Mouse (Mus musculus): ENCODE measurements around the gene Lag3.
A peak's percentile ranks its signal among the peaks of the same experiment; 100 is the strongest.

Lag3 gene

DNA sequence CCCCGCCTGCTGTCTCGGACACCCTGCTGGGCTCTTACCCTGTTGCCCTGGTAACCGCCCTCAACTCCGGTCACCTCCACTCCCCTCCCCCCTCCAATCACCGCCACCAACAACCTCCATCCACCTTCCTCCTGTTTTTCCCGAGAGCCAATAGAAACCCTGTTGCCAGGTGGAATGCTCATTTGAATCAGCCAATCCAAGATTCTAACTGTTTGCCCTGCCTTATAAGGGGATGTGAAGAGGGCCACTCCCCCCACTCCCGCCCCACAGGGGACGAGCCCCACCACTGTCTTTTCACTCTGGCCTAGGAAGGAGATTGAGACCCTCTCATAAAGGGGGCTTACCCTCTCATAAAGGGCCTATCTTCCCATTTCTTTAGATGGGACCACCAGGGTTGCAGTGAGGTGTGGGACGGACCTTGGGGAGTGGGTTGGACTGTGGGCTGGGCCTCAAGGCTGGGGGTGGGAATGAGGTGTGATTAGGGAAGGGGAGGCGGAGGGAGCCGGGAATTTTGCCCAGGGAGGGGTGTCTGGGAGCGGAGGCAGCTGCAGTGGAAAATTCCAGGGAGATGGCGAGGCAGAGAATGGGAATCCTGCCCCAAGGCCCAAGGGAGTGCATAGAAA, 8.3 kb upstream of the Lag3 start, which contains the start of gene Ptms:
Gene Ptms, minus strand, starts transcription at position 409 of the 623 bp plus-strand sequence.
- no peak for DNase-seq (ENCODE audit: low spot score)

DNA sequence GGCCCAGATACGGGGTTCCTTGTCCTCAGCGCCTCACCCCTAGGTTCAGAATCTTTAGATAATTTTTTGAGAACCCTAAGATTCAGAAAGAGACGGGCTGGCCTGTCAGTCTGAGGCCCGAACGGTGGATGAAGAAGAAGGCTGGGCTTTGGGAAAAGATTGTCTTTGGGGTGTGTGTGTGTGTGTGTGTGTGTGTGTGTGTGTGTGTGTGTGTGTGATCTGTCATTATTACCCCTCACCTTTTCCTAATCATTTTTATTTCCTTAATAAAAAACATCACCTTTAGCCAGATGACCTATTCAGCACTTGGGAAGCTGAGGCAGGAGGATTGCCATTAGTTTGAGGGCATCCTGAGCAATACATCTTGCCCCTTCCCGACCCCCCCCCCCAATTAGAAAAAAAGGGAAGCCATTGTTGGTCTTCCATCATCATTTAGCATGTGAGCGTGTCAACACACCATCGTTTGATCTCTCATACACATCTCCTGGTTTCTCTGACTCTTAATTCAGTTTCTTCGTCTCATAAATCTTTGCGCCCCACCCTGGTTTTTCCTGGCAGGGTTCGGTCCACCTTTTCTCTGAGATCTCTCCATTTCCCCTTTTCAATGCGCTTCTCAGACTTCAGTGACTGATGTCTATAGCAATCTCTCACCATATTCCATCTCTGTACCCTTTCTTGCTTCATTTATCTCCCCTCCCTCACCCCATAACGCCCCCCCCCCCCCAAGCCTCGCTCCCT, 7.6 kb upstream of the Lag3 start:
- DNase-seq (ENCODE audit: low spot score) = no peak

- no peak for DNase-seq (ENCODE audit: low spot score)
These were observed 6.8 kb upstream of the Lag3 start for GRCm38 (mm10) chr6:124918331-124918690.

- DNase-seq (ENCODE audit: low spot score) = no peak
These were observed 6.2 kb upstream of the Lag3 start for GRCm38 (mm10) chr6:124917518-124918330.

- DNase-seq (ENCODE audit: low spot score) = peak; percentile 82
These were observed 5.4 kb upstream of the Lag3 start for GRCm38 (mm10) chr6:124916695-124917517.

- peak; percentile 40 for DNase-seq (ENCODE audit: low spot score)
These were observed 4.6 kb upstream of the Lag3 start for GRCm38 (mm10) chr6:124915942-124916694.

- DNase-seq (ENCODE audit: low spot score) = no peak
These were observed 3.8 kb upstream of the Lag3 start for GRCm38 (mm10) chr6:124915160-124915941.

GRCm38 (mm10) chr6:124914511-124914910, 3.0 kb upstream of the Lag3 start:
- DNase-seq (ENCODE audit: low spot score) = no peak

DNA sequence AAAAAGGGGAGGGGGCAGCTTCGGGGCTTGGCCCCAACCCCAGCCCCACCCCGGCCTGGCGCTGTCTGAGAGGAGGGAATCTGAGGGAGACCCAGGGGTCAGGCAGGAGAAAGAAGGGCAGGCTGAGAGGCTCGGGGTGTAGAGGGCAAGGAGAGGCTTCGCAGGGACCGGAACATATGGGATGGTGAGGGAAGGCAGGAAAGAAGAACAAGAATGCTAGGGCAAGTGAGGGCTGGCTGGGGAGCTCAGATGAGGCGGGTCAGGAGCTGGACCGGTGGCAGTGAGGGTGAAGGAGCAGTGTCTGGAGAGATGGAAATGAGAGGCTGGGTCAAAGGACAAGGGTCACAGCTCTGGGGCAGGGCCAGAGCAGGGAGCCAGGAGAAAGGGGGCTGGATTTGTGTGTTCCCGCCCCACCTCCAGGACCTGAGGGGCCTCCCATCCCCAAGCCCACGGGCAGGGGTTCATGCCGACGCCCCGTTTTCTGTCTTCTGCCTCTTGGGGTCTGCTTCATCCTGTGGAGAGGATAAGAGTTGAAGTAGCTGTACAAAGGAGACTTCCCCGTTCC, 2.3 kb upstream of the Lag3 start:
- no peak for DNase-seq (ENCODE audit: low spot score)

DNA sequence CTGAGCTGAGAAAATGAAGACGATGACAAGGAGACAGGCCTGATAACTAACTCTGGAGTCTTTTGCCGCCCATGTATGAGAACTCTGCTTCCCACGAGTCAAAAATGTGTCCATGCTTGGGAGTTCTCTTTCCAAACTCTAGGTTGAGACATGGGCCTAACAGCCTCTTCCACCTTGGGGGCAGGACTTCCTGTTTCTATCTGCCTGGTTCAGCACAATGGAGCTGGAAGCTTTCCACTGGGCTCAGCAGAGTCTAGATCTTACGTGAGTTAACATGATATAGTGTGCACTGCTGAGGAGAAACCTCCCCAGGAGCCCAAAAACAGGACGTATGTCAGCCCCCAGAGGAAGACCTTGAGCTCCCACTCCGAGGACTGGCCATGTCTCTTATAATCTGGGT, 1.7 kb upstream of the Lag3 start:
- DNase-seq (ENCODE audit: low spot score) = no peak

- no peak for DNase-seq (ENCODE audit: low spot score)
These were observed 1.5 kb downstream of the Lag3 start for GRCm38 (mm10) chr6:124910032-124910431.

DNA sequence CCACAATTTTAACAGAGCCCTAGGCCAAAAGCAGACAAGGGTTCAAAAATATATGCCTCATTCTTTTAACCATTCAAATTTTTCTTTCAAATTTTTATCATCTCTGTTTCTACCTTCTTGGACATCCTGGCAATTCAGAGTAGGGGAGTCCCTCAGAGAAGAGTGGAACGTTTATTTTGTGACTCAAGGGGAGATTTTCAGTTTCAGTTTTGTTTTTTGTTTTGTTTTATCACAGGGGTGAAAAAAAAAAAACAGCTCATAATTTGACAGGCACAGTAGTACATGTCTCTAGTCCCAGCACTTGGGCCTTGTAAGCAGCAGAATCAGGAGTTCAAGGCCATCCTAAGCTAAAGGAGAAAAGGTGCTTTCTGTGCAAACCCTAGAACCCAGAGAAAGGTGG, 3.7 kb downstream of the Lag3 start:
- DNase-seq (ENCODE audit: low spot score) = no peak

- DNase-seq (ENCODE audit: low spot score) = no peak
These were observed 6.3 kb downstream of the Lag3 start for GRCm38 (mm10) chr6:124904991-124905860.

DNA sequence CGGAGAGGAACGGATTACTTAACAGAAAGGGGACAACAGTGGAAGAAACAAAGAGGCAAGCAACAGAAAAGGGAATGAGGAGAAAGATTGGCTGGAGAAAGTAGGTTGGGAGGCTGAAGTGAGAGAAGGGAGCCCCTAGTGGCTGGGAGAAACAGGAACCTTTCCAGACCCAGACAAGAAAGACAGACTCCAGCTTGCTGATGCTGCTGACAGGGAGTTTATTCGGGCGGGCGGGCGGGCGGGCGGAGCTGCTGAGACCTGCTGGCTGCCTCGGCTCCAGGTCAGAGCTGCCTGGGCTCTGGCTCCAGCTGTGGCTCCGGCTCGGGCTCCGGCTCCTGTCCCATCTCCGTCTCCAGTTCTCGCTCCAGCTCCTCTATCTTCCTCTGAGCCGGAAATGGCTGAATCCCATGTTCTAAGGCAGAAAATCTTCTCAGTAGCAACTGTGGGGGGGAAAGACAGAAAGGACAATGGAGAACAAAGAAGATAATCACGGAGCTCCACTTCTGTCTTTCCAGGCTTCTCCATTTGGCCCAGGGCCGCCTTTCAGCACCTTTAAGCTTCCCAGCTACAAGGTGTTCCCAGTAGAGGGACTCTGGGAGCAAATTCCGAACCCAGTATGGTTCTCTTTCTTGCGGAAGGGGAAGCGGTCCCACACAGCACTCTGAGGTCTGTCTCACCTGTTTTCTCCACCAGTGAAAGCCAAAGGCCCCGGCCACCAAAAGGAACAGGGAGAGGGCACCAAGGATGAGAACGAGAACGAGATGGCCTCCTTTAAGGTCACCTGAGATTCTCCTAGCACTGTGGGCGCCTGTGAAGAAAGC, 7.1 kb downstream of the Lag3 start:
- peak; percentile 26 for DNase-seq (ENCODE audit: low spot score)

- peak; percentile 91 for DNase-seq (ENCODE audit: low spot score)
These were observed 7.8 kb downstream of the Lag3 start for GRCm38 (mm10) chr6:124903580-124904151.

DNA sequence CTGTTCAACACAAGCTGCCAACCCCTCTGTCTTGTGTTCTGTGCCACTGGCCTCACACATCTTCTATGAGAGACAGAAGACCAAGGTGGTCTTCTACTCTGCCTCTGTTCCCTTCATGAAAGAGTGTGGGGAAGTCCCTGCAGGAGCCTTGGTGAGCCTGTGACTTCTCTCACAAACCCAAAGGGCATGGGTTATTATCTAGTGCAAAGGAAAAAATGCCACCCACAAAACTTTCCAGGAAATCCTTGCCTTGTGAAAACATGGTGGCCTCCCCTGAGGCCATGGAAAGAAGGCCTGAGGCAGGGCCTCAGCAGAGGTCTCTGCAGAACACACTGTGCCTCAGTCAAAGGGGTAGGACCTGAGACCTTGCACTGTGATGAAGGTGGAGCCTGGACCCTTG, 9.7 kb downstream of the Lag3 start:
- no peak for DNase-seq (ENCODE audit: low spot score)

GRCm38 (mm10) chr6:124900801-124901480, 10.6 kb downstream of the Lag3 start:
- peak; percentile 19 for DNase-seq (ENCODE audit: low spot score)

Measured in T-cell, adult 2 months (primary cell).